Mouse (Mus musculus) right cerebral cortex, postnatal 25 days (tissue): Measurements from ENCODE around the gene Erich6.
"Not testable (repeated sequence)": the region's sequence is repeated elsewhere in the genome, so short reads cannot be mapped to it uniquely, and the experiment has no call there.

ENCODE experiments used
- DNase-seq: peaks from one replicate; pipeline ENCODE4 v3.0.0; 2022

Erich6 gene

GRCm38 (mm10) chr3:58646180-58646579 is 9.2 kb upstream of the Erich6 start:
- DNase-seq = no peak

GRCm38 (mm10) chr3:58631693-58632092 is 5.3 kb downstream of the Erich6 start:
- no peak for DNase-seq

- no peak for DNase-seq
These were observed 12.0 kb downstream of the Erich6 start for GRCm38 (mm10) chr3:58624981-58625380.

- no peak for DNase-seq
These were observed 14.2 kb downstream of the Erich6 start for GRCm38 (mm10) chr3:58622665-58623394.

GRCm38 (mm10) chr3:58621066-58621465 is 15.9 kb downstream of the Erich6 start:
- DNase-seq = no peak

- no peak for DNase-seq
These were observed 27.0 kb downstream of the Erich6 start for GRCm38 (mm10) chr3:58609985-58610384.

- DNase-seq = no peak
These were observed 28.5 kb downstream of the Erich6 start for GRCm38 (mm10) chr3:58608506-58608905.

- no peak for DNase-seq
These were observed 43.4 kb downstream of the Erich6 start for GRCm38 (mm10) chr3:58593623-58594022.

- not testable (repeated sequence) for DNase-seq
These were observed 44.3 kb downstream of the Erich6 start for GRCm38 (mm10) chr3:58592666-58593065.

GRCm38 (mm10) chr3:58590544-58590943 is 46.5 kb downstream of the Erich6 start:
- not testable (repeated sequence) for DNase-seq

GRCm38 (mm10) chr3:58582788-58583426 is 54.1 kb downstream of the Erich6 start:
- DNase-seq = no peak

GRCm38 (mm10) chr3:58582297-58582696 is 54.7 kb downstream of the Erich6 start:
- no peak for DNase-seq

GRCm38 (mm10) chr3:58581530-58581929 is 55.5 kb downstream of the Erich6 start:
- DNase-seq = no peak

GRCm38 (mm10) chr3:58577506-58578050 is 59.4 kb downstream of the Erich6 start:
- no peak for DNase-seq

GRCm38 (mm10) chr3:58577067-58577503 is 59.9 kb downstream of the Erich6 start:
- DNase-seq = no peak

- peak; percentile 98 for DNase-seq
These were observed 60.6 kb downstream of the Erich6 start, which contains the start of gene Selenot for GRCm38 (mm10) chr3:58576137-58577066. Selenot (plus strand) TSS chr3:58576636.

GRCm38 (mm10) chr3:58570821-58571220 is 66.2 kb downstream of the Erich6 start:
- DNase-seq = no peak
